Mouse (Mus musculus): ENCODE data around the gene Ankrd13a. TPM values are rescaled to one million over a fixed set of nuclear protein-coding genes. Genes with fewer than 3 reads are reported as not detected.

Ankrd13a gene
- 31.1 and 34.7 TPM in 2 replicates for polyA plus RNA-seq (2015; fragmentation: Nextera tagmentation; extraction: Ambion mirVana)

- peak within 1 kb of the TSS; percentile 95 for H3K9ac ChIP-seq
- peak; percentile 89 for ATAC-seq (replicated peaks)
- H3K27ac ChIP-seq = peak within 1 kb of the TSS; percentile 96
- under 1% methylated on average over 58 of the region's 73 CpGs for WGBS
- H3K9me3 ChIP-seq = no peaks in the 10 kb centered on the region
- peak within 1 kb of the TSS; percentile 80 for H3K4me2 ChIP-seq
- H3K36me3 ChIP-seq (replicated peaks) = no peaks in the 10 kb centered on the region
- peaks cover 53% of the 10 kb centered on the region for H3K4me1 ChIP-seq
- no peaks in the 10 kb centered on the region for H3K27me3 ChIP-seq (replicated peaks)
- H3K4me3 ChIP-seq = peak within 1 kb of the TSS; percentile 99
Observed at GRCm38 (mm10) chr5:114774403-114775051, at the start of gene Ankrd13a. Gene Ankrd13a, plus strand, starts transcription at chr5:114774677.

GRCm38 (mm10) chr5:114728160-114728559 lies 46.3 kb upstream of the Ankrd13a start:
- H3K9me3 ChIP-seq = no peaks in the 10 kb centered on the region
- ATAC-seq (replicated peaks) = no peak
- 91% methylated on average over 10 of the region's 10 CpGs for WGBS
- no peak overlapping the region for H3K9ac ChIP-seq
- no peaks in the 10 kb centered on the region for H3K27me3 ChIP-seq (replicated peaks)
- no peak overlapping the region for H3K27ac ChIP-seq
- no peaks in the 10 kb centered on the region for H3K4me1 ChIP-seq
- peaks cover 44% of the 10 kb centered on the region for H3K36me3 ChIP-seq (replicated peaks)
- no peak overlapping the region for H3K4me3 ChIP-seq
- no peak overlapping the region for H3K4me2 ChIP-seq

- Histone ChIP-seq H3K27me3 (replicated peaks) (no peaks in the 10 kb centered on the region), H3K4me3 (no peak overlapping the region), H3K9ac (no peak overlapping the region), H3K4me2 (no peak overlapping the region), H3K27ac (no peak overlapping the region), H3K4me1 (no peaks in the 10 kb centered on the region), H3K9me3 (no peaks in the 10 kb centered on the region), H3K36me3 (replicated peaks) (peaks cover 45% of the 10 kb centered on the region)
- WGBS = 76% methylated on average over 10 of the region's 10 CpGs
- no peak for ATAC-seq (replicated peaks)
Observed at GRCm38 (mm10) chr5:114730129-114730528, 44.3 kb upstream of the Ankrd13a start.

GRCm38 (mm10) chr5:114731498-114731897 lies 43.0 kb upstream of the Ankrd13a start:
- no peak overlapping the region for H3K9ac ChIP-seq
- no peak overlapping the region for H3K4me2 ChIP-seq
- peaks cover 50% of the 10 kb centered on the region for H3K36me3 ChIP-seq (replicated peaks)
- ATAC-seq (replicated peaks) = no peak
- H3K27ac ChIP-seq = no peak overlapping the region
- no peaks in the 10 kb centered on the region for H3K4me1 ChIP-seq
- H3K9me3 ChIP-seq = no peaks in the 10 kb centered on the region
- no peak overlapping the region for H3K4me3 ChIP-seq
- WGBS = 72% methylated on average over 6 of the region's 6 CpGs
- H3K27me3 ChIP-seq (replicated peaks) = no peaks in the 10 kb centered on the region

- Histone ChIP-seq H3K9ac (no peak overlapping the region), H3K4me1 (no peaks in the 10 kb centered on the region), H3K36me3 (replicated peaks) (peaks cover 54% of the 10 kb centered on the region), H3K4me2 (no peak overlapping the region), H3K27me3 (replicated peaks) (no peaks in the 10 kb centered on the region), H3K27ac (no peak overlapping the region), H3K4me3 (no peak overlapping the region), H3K9me3 (no peaks in the 10 kb centered on the region)
- 91% methylated on average over 15 of the region's 15 CpGs for WGBS
- ATAC-seq (replicated peaks) = no peak
Observed at GRCm38 (mm10) chr5:114731969-114732368, 42.5 kb upstream of the Ankrd13a start.

GRCm38 (mm10) chr5:114733606-114734005 lies 40.9 kb upstream of the Ankrd13a start:
- 96% methylated on average over 15 of the region's 15 CpGs for WGBS
- no peaks in the 10 kb centered on the region for H3K27me3 ChIP-seq (replicated peaks)
- no peaks in the 10 kb centered on the region for H3K9me3 ChIP-seq
- no peak overlapping the region for H3K27ac ChIP-seq
- no peak overlapping the region for H3K4me2 ChIP-seq
- no peak for ATAC-seq (replicated peaks)
- peaks cover 64% of the 10 kb centered on the region for H3K36me3 ChIP-seq (replicated peaks)
- H3K4me3 ChIP-seq = no peak overlapping the region
- H3K4me1 ChIP-seq = no peaks in the 10 kb centered on the region
- H3K9ac ChIP-seq = no peak overlapping the region

GRCm38 (mm10) chr5:114737090-114737887 lies 37.2 kb upstream of the Ankrd13a start:
- no peak overlapping the region for H3K27ac ChIP-seq
- peaks cover 56% of the 10 kb centered on the region for H3K36me3 ChIP-seq (replicated peaks)
- no peak overlapping the region for H3K4me3 ChIP-seq
- ATAC-seq (replicated peaks) = no peak
- no peak overlapping the region for H3K9ac ChIP-seq
- no peaks in the 10 kb centered on the region for H3K27me3 ChIP-seq (replicated peaks)
- WGBS = 85% methylated on average over 21 of the region's 21 CpGs
- H3K4me1 ChIP-seq = no peaks in the 10 kb centered on the region
- H3K9me3 ChIP-seq = no peaks in the 10 kb centered on the region
- H3K4me2 ChIP-seq = no peak overlapping the region

- H3K4me1 ChIP-seq = no peaks in the 10 kb centered on the region
- no peak overlapping the region for H3K9ac ChIP-seq
- no peak overlapping the region for H3K4me2 ChIP-seq
- peaks cover 52% of the 10 kb centered on the region for H3K36me3 ChIP-seq (replicated peaks)
- no peaks in the 10 kb centered on the region for H3K9me3 ChIP-seq
- ATAC-seq (replicated peaks) = no peak
- no peak overlapping the region for H3K27ac ChIP-seq
- H3K4me3 ChIP-seq = no peak overlapping the region
- no peaks in the 10 kb centered on the region for H3K27me3 ChIP-seq (replicated peaks)
- 88% methylated on average over 12 of the region's 12 CpGs for WGBS
Observed at GRCm38 (mm10) chr5:114738707-114739241, 35.7 kb upstream of the Ankrd13a start.

- Histone ChIP-seq H3K9me3 (no peaks in the 10 kb centered on the region), H3K27ac (no peak overlapping the region), H3K36me3 (replicated peaks) (peaks cover 67% of the 10 kb centered on the region), H3K4me1 (no peaks in the 10 kb centered on the region), H3K9ac (no peak overlapping the region), H3K4me2 (no peak overlapping the region), H3K4me3 (no peak overlapping the region), H3K27me3 (replicated peaks) (no peaks in the 10 kb centered on the region)
- WGBS = 70% methylated on average over 4 of the region's 4 CpGs
- no peak for ATAC-seq (replicated peaks)
Observed at GRCm38 (mm10) chr5:114740595-114740994, 33.9 kb upstream of the Ankrd13a start.

GRCm38 (mm10) chr5:114742572-114742971 lies 31.9 kb upstream of the Ankrd13a start:
- no peak for ATAC-seq (replicated peaks)
- H3K4me3 ChIP-seq = no peak overlapping the region
- H3K9me3 ChIP-seq = no peaks in the 10 kb centered on the region
- no peak overlapping the region for H3K4me2 ChIP-seq
- no peak overlapping the region for H3K9ac ChIP-seq
- H3K27ac ChIP-seq = no peak overlapping the region
- peaks cover 57% of the 10 kb centered on the region for H3K36me3 ChIP-seq (replicated peaks)
- 95% methylated on average over 10 of the region's 10 CpGs for WGBS
- no peaks in the 10 kb centered on the region for H3K27me3 ChIP-seq (replicated peaks)
- H3K4me1 ChIP-seq = no peaks in the 10 kb centered on the region

- H3K4me2 ChIP-seq = no peak overlapping the region
- no peak for ATAC-seq (replicated peaks)
- no peaks in the 10 kb centered on the region for H3K27me3 ChIP-seq (replicated peaks)
- no peaks in the 10 kb centered on the region for H3K4me1 ChIP-seq
- H3K27ac ChIP-seq = no peak overlapping the region
- H3K36me3 ChIP-seq (replicated peaks) = peaks cover 52% of the 10 kb centered on the region
- WGBS = 87% methylated on average over 13 of the region's 13 CpGs
- no peak overlapping the region for H3K4me3 ChIP-seq
- H3K9ac ChIP-seq = no peak overlapping the region
- H3K9me3 ChIP-seq = no peaks in the 10 kb centered on the region
Observed at GRCm38 (mm10) chr5:114742998-114743696, 31.3 kb upstream of the Ankrd13a start.

- peaks cover 47% of the 10 kb centered on the region for H3K36me3 ChIP-seq (replicated peaks)
- 94% methylated on average over 8 of the region's 8 CpGs for WGBS
Observed at GRCm38 (mm10) chr5:114743697-114744090, 30.8 kb upstream of the Ankrd13a start.

More at GRCm38 (mm10) chr5:114743697-114744090, 30.8 kb upstream of the Ankrd13a start:
- Histone ChIP-seq H3K4me1 (no peaks in the 10 kb centered on the region), H3K4me2 (no peak overlapping the region), H3K4me3 (no peak overlapping the region), H3K27me3 (replicated peaks) (no peaks in the 10 kb centered on the region), H3K9ac (no peak overlapping the region), H3K9me3 (no peaks in the 10 kb centered on the region), H3K27ac (no peak overlapping the region)
- ATAC-seq (replicated peaks) = no peak
